Mouse (Mus musculus): ENCODE results near the gene Dnaic1. TPM values are rescaled to one million over a fixed set of nuclear protein-coding genes. Genes with fewer than 3 reads are reported as not detected.
A peak's percentile ranks its signal among the peaks of the same experiment; 100 is the strongest.

Gene Dnaic1
- polyA plus RNA-seq, 1 experiment from 2014 or later, result 1.4 TPM

DNA sequence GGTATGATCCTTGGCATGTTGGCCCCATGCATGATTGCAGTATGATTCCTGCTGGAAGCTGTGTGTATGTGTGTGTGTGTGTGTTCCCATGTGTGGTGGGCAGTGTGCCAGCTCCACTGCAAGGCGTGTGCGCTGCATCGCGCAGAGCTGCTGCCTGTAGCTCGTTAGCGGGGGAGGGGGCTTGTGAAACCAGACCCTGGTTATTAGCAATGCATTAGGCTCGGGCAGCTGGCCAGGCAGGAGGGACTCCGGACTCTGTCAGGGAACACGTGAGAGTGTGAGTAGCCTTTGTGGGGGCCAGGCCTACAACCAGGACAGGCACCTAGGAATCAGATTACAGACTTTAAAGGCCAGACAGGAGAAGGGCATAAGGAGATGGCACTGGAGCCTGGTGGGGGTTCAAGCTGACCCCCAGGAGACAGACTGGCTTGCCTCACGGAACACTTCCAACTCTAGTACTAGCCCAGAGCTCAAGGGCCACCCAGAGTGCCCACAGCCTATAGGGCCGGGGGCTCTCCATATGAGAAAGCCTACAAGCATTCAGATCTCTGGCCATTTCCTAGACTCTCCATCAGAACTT, 91.4 kb downstream of the Dnaic1 start:
- Histone ChIP-seq H3K27me3 (replicated peaks; ENCODE audit: control insufficient read depth, insufficient read depth, low read length) (no peaks in the 10 kb centered on the region), H3K9me3 (replicated peaks; ENCODE audit: control insufficient read depth, low read length) (no peaks in the 10 kb centered on the region), H3K36me3 (ENCODE audit: control insufficient read depth, insufficient read depth, low read length) (peaks cover 78% of the 10 kb centered on the region), H3K4me3 (ENCODE audit: low read depth, low read length) (no peak overlapping the region), H3K9ac (ENCODE audit: low read length) (0 out of 2 replicates have a peak overlapping the region, but pooled peaks have one; percentile 8), H3K4me1 (ENCODE audit: control insufficient read depth, insufficient read depth, low read length) (peaks cover 38% of the 10 kb centered on the region), H3K27ac (ENCODE audit: low read depth, low read length) (peak overlapping the region; percentile 48; the same call in 1 of the 2 replicates), H3K4me2 (ENCODE audit: low read length) (no peak overlapping the region)
- peak; percentile 88 for DNase-seq (ENCODE audit: low spot score)
- ATAC-seq, result peak; percentile 50
- 5% methylated on average over 11 of the region's 11 CpGs for WGBS

DNA sequence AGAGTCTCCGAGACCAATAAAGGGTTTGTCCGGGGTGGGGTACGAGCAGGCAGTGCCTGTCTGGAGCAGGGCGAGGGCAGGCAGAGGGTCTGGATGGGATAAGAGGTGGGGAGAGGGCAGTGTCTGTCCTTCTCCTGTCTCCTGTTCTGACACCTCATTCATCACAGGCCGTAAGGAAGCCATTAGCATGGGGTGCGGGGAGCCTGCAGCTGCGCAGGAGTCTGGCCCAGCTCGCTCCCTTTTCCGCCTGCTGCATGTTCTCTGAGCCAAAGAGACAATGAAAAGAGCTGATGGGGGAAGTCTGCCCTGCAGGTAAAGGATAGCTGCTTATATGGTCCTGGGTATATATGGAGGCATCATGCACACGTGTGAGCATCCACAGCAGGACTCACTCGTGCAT, 93.1 kb downstream of the Dnaic1 start:
- H3K4me2 ChIP-seq (ENCODE audit: low read length), result no peak overlapping the region
- WGBS, result 87% methylated on average over 11 of the region's 11 CpGs
- H3K9ac ChIP-seq (ENCODE audit: low read length), result no peak overlapping the region
- DNase-seq (ENCODE audit: low spot score), result no peak
- H3K36me3 ChIP-seq (ENCODE audit: control insufficient read depth, insufficient read depth, low read length), result peaks cover 71% of the 10 kb centered on the region
- H3K4me1 ChIP-seq (ENCODE audit: control insufficient read depth, insufficient read depth, low read length), result peaks cover 38% of the 10 kb centered on the region
- H3K27me3 ChIP-seq (replicated peaks; ENCODE audit: control insufficient read depth, insufficient read depth, low read length), result no peaks in the 10 kb centered on the region
- no peak for ATAC-seq
- no peak overlapping the region for H3K27ac ChIP-seq (ENCODE audit: low read depth, low read length)
- H3K4me3 ChIP-seq (ENCODE audit: low read depth, low read length), result no peak overlapping the region
- no peaks in the 10 kb centered on the region for H3K9me3 ChIP-seq (replicated peaks; ENCODE audit: control insufficient read depth, low read length)

DNA sequence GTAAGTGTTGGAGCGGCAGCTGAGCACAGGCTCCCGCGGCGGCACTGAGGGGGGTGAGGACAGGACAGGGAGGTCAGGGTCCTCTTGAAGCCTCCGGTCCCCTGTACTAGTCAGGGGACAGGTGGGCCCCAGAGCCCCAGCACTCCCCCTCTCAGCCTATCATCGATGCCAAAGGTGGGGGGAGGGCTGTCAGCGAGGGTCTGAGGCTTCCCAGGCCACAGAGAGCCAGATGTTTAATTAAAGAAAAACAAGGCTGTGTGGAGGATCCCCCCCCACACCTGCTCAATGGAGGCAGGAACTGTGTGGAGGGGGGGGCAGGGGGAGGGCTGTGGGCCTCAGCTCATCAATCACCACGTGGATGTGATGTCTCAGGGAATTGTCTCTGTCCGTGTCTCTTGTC, 94.0 kb downstream of the Dnaic1 start:
- no peaks in the 10 kb centered on the region for H3K27me3 ChIP-seq (replicated peaks; ENCODE audit: control insufficient read depth, insufficient read depth, low read length)
- peak overlapping the region; percentile 17; the same call in 1 of the 2 replicates for H3K9ac ChIP-seq (ENCODE audit: low read length)
- WGBS, result 61% methylated on average over 9 of the region's 9 CpGs
- no peak overlapping the region for H3K27ac ChIP-seq (ENCODE audit: low read depth, low read length)
- peaks cover 38% of the 10 kb centered on the region for H3K4me1 ChIP-seq (ENCODE audit: control insufficient read depth, insufficient read depth, low read length)
- H3K9me3 ChIP-seq (replicated peaks; ENCODE audit: control insufficient read depth, low read length), result no peaks in the 10 kb centered on the region
- no peak for DNase-seq (ENCODE audit: low spot score)
- no peak for ATAC-seq
- no peak overlapping the region for H3K4me2 ChIP-seq (ENCODE audit: low read length)
- H3K4me3 ChIP-seq (ENCODE audit: low read depth, low read length), result no peak overlapping the region
- peaks cover 70% of the 10 kb centered on the region for H3K36me3 ChIP-seq (ENCODE audit: control insufficient read depth, insufficient read depth, low read length)

DNA sequence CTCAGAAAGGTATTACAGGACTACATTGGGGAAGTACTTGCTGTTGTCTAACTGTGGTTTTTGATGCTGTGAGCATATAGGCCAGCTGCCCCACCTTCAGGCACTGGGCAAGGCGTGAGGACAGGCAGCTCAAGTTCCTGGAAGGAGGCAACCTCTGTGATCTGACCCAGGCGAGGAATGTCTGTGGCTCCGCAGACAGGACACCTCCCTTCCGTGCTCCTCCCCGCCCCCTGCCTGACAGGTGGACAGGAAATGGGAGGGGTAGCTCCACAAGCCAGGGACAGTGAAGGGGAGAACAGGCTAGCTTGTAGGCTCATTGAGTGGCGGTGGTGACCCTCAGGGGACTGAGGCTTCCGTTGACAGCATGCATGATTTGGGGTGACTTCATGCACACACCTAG, 95.0 kb downstream of the Dnaic1 start:
- H3K36me3 ChIP-seq (ENCODE audit: control insufficient read depth, insufficient read depth, low read length), result peaks cover 67% of the 10 kb centered on the region
- no peak overlapping the region for H3K9ac ChIP-seq (ENCODE audit: low read length)
- WGBS, result 69% methylated on average over 7 of the region's 7 CpGs
- no peak overlapping the region for H3K4me2 ChIP-seq (ENCODE audit: low read length)
- no peaks in the 10 kb centered on the region for H3K27me3 ChIP-seq (replicated peaks; ENCODE audit: control insufficient read depth, insufficient read depth, low read length)
- no peak for ATAC-seq
- no peak overlapping the region for H3K27ac ChIP-seq (ENCODE audit: low read depth, low read length)
- no peaks in the 10 kb centered on the region for H3K9me3 ChIP-seq (replicated peaks; ENCODE audit: control insufficient read depth, low read length)
- peaks cover 32% of the 10 kb centered on the region for H3K4me1 ChIP-seq (ENCODE audit: control insufficient read depth, insufficient read depth, low read length)
- DNase-seq (ENCODE audit: low spot score), result no peak
- no peak overlapping the region for H3K4me3 ChIP-seq (ENCODE audit: low read depth, low read length)

DNA sequence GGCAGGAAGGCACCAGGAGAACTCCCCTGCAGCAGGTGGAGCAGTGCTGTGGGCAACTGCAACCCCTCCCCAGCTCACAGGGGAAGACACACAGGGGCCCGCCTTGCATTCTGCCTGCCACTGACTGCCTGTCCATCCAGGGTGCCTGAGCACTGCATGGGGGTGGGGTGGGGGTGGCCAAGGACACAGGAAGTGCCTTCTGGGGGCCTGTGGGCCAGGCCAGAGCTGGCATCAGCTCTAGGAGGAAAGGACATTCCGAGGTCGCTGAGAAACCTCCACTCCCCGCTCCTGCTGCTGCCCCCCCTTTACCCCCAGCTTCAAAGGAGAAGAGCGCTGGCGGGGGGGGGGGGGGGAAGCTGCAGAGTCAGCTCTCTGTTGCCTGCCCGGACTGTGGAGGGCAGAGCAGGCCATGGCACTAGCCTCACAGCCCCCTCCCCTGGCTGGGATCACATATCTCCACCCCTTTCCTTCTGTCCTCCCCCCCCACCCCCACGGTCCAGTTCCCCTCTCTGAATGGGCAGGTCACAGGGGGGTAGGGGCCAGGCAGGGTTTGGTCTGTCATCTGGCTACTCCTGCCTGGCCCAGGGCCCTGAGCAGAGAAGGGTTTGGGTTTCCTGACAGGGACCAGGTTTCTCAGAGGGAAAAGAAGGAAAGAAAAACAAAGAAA, 95.6 kb downstream of the Dnaic1 start:
- Histone ChIP-seq H3K9me3 (replicated peaks; ENCODE audit: control insufficient read depth, low read length) (no peaks in the 10 kb centered on the region), H3K27me3 (replicated peaks; ENCODE audit: control insufficient read depth, insufficient read depth, low read length) (no peaks in the 10 kb centered on the region), H3K36me3 (ENCODE audit: control insufficient read depth, insufficient read depth, low read length) (peaks cover 66% of the 10 kb centered on the region), H3K4me1 (ENCODE audit: control insufficient read depth, insufficient read depth, low read length) (peaks cover 27% of the 10 kb centered on the region), H3K27ac (ENCODE audit: low read depth, low read length) (0 out of 2 replicates have a peak overlapping the region, but pooled peaks have one; percentile 27), H3K4me3 (ENCODE audit: low read depth, low read length) (no peak overlapping the region), H3K9ac (ENCODE audit: low read length) (no peak overlapping the region), H3K4me2 (ENCODE audit: low read length) (no peak overlapping the region)
- WGBS, result 5% methylated on average over 5 of the region's 8 CpGs
- DNase-seq (ENCODE audit: low spot score), result no peak
- no peak for ATAC-seq

DNA sequence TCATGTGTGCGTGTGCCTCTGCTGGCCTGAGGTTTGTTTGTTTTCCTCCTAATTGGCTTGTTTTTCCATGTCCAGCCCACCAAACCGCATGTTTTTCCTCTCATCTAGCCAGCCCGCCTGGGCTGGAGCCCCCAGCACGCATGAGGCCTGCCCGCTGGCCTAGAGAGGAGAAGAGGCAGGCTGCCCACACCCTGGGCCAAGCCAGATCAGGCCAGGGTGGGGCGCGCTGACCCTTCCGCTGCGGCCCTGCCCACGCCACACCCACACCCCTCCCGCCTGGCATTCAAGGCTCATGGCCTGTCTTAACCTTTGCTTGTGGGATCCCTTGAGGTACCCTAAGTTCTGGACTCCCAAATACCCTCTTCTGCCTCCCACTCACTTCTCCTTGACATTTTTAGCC, 97.1 kb downstream of the Dnaic1 start:
- Histone ChIP-seq H3K4me3 (ENCODE audit: low read depth, low read length) (no peak overlapping the region), H3K9ac (ENCODE audit: low read length) (no peak overlapping the region), H3K36me3 (ENCODE audit: control insufficient read depth, insufficient read depth, low read length) (peaks cover 63% of the 10 kb centered on the region), H3K27ac (ENCODE audit: low read depth, low read length) (no peak overlapping the region), H3K4me2 (ENCODE audit: low read length) (no peak overlapping the region), H3K4me1 (ENCODE audit: control insufficient read depth, insufficient read depth, low read length) (peaks cover 25% of the 10 kb centered on the region), H3K9me3 (replicated peaks; ENCODE audit: control insufficient read depth, low read length) (no peaks in the 10 kb centered on the region), H3K27me3 (replicated peaks; ENCODE audit: control insufficient read depth, insufficient read depth, low read length) (no peaks in the 10 kb centered on the region)
- DNase-seq (ENCODE audit: low spot score) (no peak), ATAC-seq (no peak)
- 75% methylated on average over 9 of the region's 11 CpGs for WGBS

DNA sequence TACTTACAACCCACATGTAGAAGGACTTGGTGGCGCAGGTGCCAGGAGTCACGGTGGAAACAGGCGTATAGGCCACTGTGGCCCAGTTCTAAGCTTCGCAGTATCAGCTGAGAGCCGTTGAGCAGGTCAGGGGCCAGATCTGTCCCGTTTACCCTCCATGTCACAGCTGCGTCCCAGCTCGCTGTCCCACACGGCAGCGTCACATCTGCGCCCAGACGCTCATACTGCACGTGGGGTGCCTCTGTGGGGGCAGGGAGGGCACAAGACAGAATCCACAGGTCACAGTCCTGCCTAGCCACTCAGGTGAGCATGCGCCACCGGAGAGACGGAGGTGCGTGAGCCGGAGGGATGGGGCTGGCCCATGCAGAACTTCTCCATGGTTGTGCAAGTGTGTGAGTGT, 101.3 kb downstream of the Dnaic1 start:
- H3K4me2 ChIP-seq (ENCODE audit: low read length), result no peak overlapping the region
- ATAC-seq, result no peak
- no peak overlapping the region for H3K9ac ChIP-seq (ENCODE audit: low read length)
- peaks cover 37% of the 10 kb centered on the region for H3K4me1 ChIP-seq (ENCODE audit: control insufficient read depth, insufficient read depth, low read length)
- no peaks in the 10 kb centered on the region for H3K9me3 ChIP-seq (replicated peaks; ENCODE audit: control insufficient read depth, low read length)
- DNase-seq (ENCODE audit: low spot score), result no peak
- no peak overlapping the region for H3K4me3 ChIP-seq (ENCODE audit: low read depth, low read length)
- H3K36me3 ChIP-seq (ENCODE audit: control insufficient read depth, insufficient read depth, low read length), result peaks cover 41% of the 10 kb centered on the region
- 75% methylated on average over 18 of the region's 18 CpGs for WGBS
- H3K27ac ChIP-seq (ENCODE audit: low read depth, low read length), result peak overlapping the region; percentile 78; the same call in 1 of the 2 replicates
- no peaks in the 10 kb centered on the region for H3K27me3 ChIP-seq (replicated peaks; ENCODE audit: control insufficient read depth, insufficient read depth, low read length)

DNA sequence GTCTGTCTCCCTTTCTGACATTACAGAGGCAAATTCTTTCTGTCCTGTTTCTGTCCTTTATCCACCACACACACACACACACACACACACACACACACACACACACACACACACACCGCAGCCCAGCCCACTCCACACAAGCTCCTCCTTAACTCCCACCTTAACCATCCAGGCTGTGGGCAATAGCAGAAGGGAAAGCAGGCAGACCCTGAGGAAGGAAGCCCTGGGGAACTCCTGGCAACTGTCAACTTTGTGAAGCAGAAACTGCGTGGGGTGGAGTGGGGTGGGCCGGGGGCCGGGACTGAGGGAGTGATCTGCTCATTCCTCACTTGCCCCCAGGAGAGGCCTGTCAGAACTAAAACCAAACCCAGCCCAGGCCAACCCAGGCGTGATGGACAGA, 101.9 kb downstream of the Dnaic1 start:
- Histone ChIP-seq H3K9ac (ENCODE audit: low read length) (peak overlapping the region; percentile 41; the same call in 1 of the 2 replicates), H3K27ac (ENCODE audit: low read depth, low read length) (peak overlapping the region; percentile 78), H3K36me3 (ENCODE audit: control insufficient read depth, insufficient read depth, low read length) (peaks cover 38% of the 10 kb centered on the region), H3K4me3 (ENCODE audit: low read depth, low read length) (no peak overlapping the region), H3K9me3 (replicated peaks; ENCODE audit: control insufficient read depth, low read length) (no peaks in the 10 kb centered on the region), H3K4me2 (ENCODE audit: low read length) (peak overlapping the region; percentile 29; the same call in 1 of the 2 replicates), H3K27me3 (replicated peaks; ENCODE audit: control insufficient read depth, insufficient read depth, low read length) (no peaks in the 10 kb centered on the region), H3K4me1 (ENCODE audit: control insufficient read depth, insufficient read depth, low read length) (peaks cover 44% of the 10 kb centered on the region)
- 10% methylated on average over 5 of the region's 5 CpGs for WGBS
- DNase-seq (ENCODE audit: low spot score) (no peak), ATAC-seq (peak; percentile 29)

DNA sequence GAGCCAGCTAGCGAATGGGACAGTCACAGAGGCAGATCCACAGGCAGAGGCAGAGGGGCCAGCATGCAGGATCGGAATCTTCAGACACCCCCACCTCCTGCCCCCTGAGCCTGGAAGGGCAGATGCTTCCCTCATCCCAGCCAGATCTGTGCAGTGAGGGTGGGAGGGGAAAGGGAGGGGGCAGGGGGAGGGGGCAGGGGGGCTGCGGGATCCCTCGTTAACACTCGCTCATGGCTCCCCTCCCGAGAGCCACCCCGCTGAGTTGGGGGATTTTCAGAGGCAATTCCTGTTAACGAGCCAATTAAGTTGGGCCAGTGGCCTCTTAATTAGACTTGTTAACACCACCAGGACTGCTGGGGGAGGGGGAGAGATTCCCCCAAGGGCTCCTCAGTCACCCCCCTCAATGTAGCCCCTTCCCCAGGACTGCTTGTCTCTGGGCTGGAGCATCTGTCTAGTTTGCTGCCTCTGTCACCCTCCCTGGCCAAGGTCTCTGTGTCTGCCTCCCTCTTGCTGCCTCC, 102.4 kb downstream of the Dnaic1 start:
- Histone ChIP-seq H3K27ac (ENCODE audit: low read depth, low read length) (peak overlapping the region; percentile 78), H3K9ac (ENCODE audit: low read length) (peak overlapping the region; percentile 41), H3K27me3 (replicated peaks; ENCODE audit: control insufficient read depth, insufficient read depth, low read length) (no peaks in the 10 kb centered on the region), H3K4me1 (ENCODE audit: control insufficient read depth, insufficient read depth, low read length) (peaks cover 49% of the 10 kb centered on the region), H3K4me3 (ENCODE audit: low read depth, low read length) (no peak overlapping the region), H3K9me3 (replicated peaks; ENCODE audit: control insufficient read depth, low read length) (no peaks in the 10 kb centered on the region), H3K4me2 (ENCODE audit: low read length) (peak overlapping the region; percentile 29; the same call in 1 of the 2 replicates), H3K36me3 (ENCODE audit: control insufficient read depth, insufficient read depth, low read length) (peaks cover 36% of the 10 kb centered on the region)
- WGBS, result 1% methylated on average over 7 of the region's 8 CpGs
- DNase-seq (ENCODE audit: low spot score) (peak; percentile 94), ATAC-seq (peak; percentile 78)
